26 mouse cellular contexts compared by ENCODE assay signal in genomic region chr5:115838059-115838458, GRCm38 (mm10). TPM values are rescaled to one million over a fixed set of nuclear protein-coding genes. Genes with fewer than 3 reads are reported as not detected.
A peak's percentile ranks its signal among the peaks of the same experiment; 100 is the strongest.
DNase-seq lines count a peak whose midpoint lies in the region; ATAC-seq and TF ChIP-seq lines count a peak whose summit lies in the region.
"Had no signal": no experiment of that assay in that cellular context is flagged by ENCODE, and none has a peak within 500 bp of the region (broad histone marks: within the 10 kb centered on the region; RNA-seq: fewer than 3 reads in every experiment).

No protein-coding gene starts in this region.

- H3K27me3 ChIP-seq in embryonic facial prominence, embryonic 14.5 days (replicated peaks; ENCODE audit: control insufficient read depth, insufficient read depth, low read length): no peaks in the 10 kb centered on the region
- no peaks in the 10 kb centered on the region for H3K27me3 ChIP-seq in embryonic facial prominence, embryonic 10.5 days (replicated peaks; ENCODE audit: low read depth, poor library complexity, severe bottlenecking)
- H3K27me3 ChIP-seq in MEL (ENCODE audit: control insufficient read depth in 1 of 2, insufficient read depth in 2 of 2, low read length in 2 of 2): no peaks in the 10 kb centered on the region
- H3K27me3 ChIP-seq in Patski: no peaks in the 10 kb centered on the region
- H3K27me3 ChIP-seq: embryonic facial prominence, embryonic 12.5 days; forebrain, embryonic 12.5 days; forebrain, embryonic 15.5 days; heart, embryonic 12.5 days; heart, embryonic 15.5 days; hindbrain, embryonic 13.5 days; intestine, embryonic 15.5 days had no signal

- H3K9ac ChIP-seq in embryonic facial prominence, embryonic 14.5 days (ENCODE audit: low read depth, low read length): no peak overlapping the region
- peak overlapping the region; percentile 43; the same call in 1 of the 2 replicates for H3K9ac ChIP-seq in MEL (ENCODE audit: control insufficient read depth, low read depth, low read length, poor library complexity, severe bottlenecking)
- H3K9ac ChIP-seq: embryonic facial prominence, embryonic 12.5 days; forebrain, embryonic 12.5 days; forebrain, embryonic 15.5 days; heart, embryonic 12.5 days; heart, embryonic 15.5 days; hindbrain, embryonic 13.5 days; intestine, embryonic 15.5 days had no signal

- TF ChIP-seq POLR2A in MEL (IDR thresholded peaks at IDR 0.05; ENCODE audit: control insufficient read depth in 1 of 2, insufficient read depth in 1 of 2, low read depth in 1 of 2, low read length in 2 of 2, poor library complexity in 1 of 2): no peak

- H3K36me3 ChIP-seq in embryonic facial prominence, embryonic 14.5 days (ENCODE audit: control insufficient read depth, insufficient read depth, low read length): no peaks in the 10 kb centered on the region
- no peaks in the 10 kb centered on the region for H3K36me3 ChIP-seq in embryonic facial prominence, embryonic 10.5 days (replicated peaks)
- H3K36me3 ChIP-seq in MEL (ENCODE audit: control insufficient read depth in 1 of 2, insufficient read depth in 2 of 2, low read length in 2 of 2): peaks cover 0 to 17% of the 10 kb centered on the region in 2 experiments; a peak in 2 of 4 replicates
- H3K36me3 ChIP-seq: embryonic facial prominence, embryonic 12.5 days; forebrain, embryonic 12.5 days; forebrain, embryonic 15.5 days; heart, embryonic 12.5 days; heart, embryonic 15.5 days; hindbrain, embryonic 10.5 days; hindbrain, embryonic 13.5 days; intestine, embryonic 15.5 days had no signal

- 59% methylated on average over 6 of the region's 6 CpGs for WGBS in embryonic facial prominence, embryonic 14.5 days
- 89% methylated on average over 6 of the region's 6 CpGs for WGBS in embryonic facial prominence, embryonic 10.5 days

- ATAC-seq in embryonic facial prominence, embryonic 14.5 days (ENCODE audit: low read depth): no peak
- peak; percentile 15 for ATAC-seq in Patski
- ATAC-seq: activated CD4-positive, CD25-positive, alpha-beta regulatory T cell, adult 4 months; forebrain, embryonic 15.5 days; hindbrain, embryonic 16.5 days; intestine, embryonic 15.5 days had no signal

- no peak for TF ChIP-seq CTCF in MEL (IDR thresholded peaks at IDR 0.05 in 2 of 3, conservative IDR thresholded peaks at IDR 0.05 in 1 of 3; ENCODE audit: control insufficient read depth in 1 of 3, insufficient read depth in 1 of 3, low read depth in 2 of 3, low read length in 3 of 3, poor library complexity in 1 of 3, severe bottlenecking in 1 of 3)
- TF ChIP-seq CTCF in Patski (IDR thresholded peaks at IDR 0.05): no peak

- in situ Hi-C loops in Patski (cut with MboI; ENCODE audit: low pct_unique_long_range_greater_than_20kb): no loop called here

- POLR2A ChIA-PET in Patski (lab: Charles Lee): no interaction called here

- CTCF ChIA-PET in Patski (lab: Charles Lee): no interaction called here

- no peak overlapping the region for H3K4me2 ChIP-seq in embryonic facial prominence, embryonic 14.5 days (ENCODE audit: low read depth, low read length)
- H3K4me2 ChIP-seq: embryonic facial prominence, embryonic 12.5 days; forebrain, embryonic 12.5 days; forebrain, embryonic 15.5 days; heart, embryonic 12.5 days; heart, embryonic 15.5 days; hindbrain, embryonic 13.5 days; intestine, embryonic 15.5 days had no signal

- DNase-seq in adrenal gland, postnatal 14 days: peak; percentile 47
- DNase-seq in adrenal gland, postnatal 4 days (ENCODE audit: low spot score in 2 of 2): no peak
- DNase-seq in embryonic facial prominence, embryonic 14.5 days (ENCODE audit: low spot score): peak; percentile 42
- no peak for DNase-seq in embryonic facial prominence, embryonic 10.5 days (ENCODE audit: low spot score)
- DNase-seq in MEL (ENCODE audit: low read depth, low spot score) (peak; percentile 73), Patski (ENCODE audit: low read depth, low spot score) (peak; percentile 48)
- DNase-seq in kidney, postnatal 14 days: no peak
- no peak for DNase-seq in yolk sac, embryonic 10.5 days (ENCODE audit: low spot score)
- DNase-seq: cerebellum, adult 11-12 months; cerebellum, adult 8-10 months; gastrocnemius, postnatal 25 days; heart, adult 18-20 months; heart, postnatal 10 days; heart, postnatal 36 days; kidney, adult 11 months had no signal

- no peak for TF ChIP-seq EP300 in MEL (IDR thresholded peaks at IDR 0.05; ENCODE audit: low read depth in 1 of 2, low read length in 2 of 2)

- TF ChIP-seq RAD21 in MEL (IDR thresholded peaks at IDR 0.05; ENCODE audit: low read depth, low read length): no peak

- H3K9me3 ChIP-seq in embryonic facial prominence, embryonic 14.5 days (ENCODE audit: control insufficient read depth, low read length): 0 out of 2 replicates have a peak, but pooled peaks cover 5% of the 10 kb centered on the region
- H3K9me3 ChIP-seq in embryonic facial prominence, embryonic 10.5 days: peaks cover 2% of the 10 kb centered on the region; the same call in 1 of the 2 replicates
- no peaks in the 10 kb centered on the region for H3K9me3 ChIP-seq in MEL (replicated peaks; ENCODE audit: insufficient read depth, low read length)
- H3K9me3 ChIP-seq: embryonic facial prominence, embryonic 12.5 days; forebrain, embryonic 15.5 days; heart, embryonic 15.5 days; hindbrain, embryonic 13.5 days; intestine, embryonic 15.5 days had no signal

- no peaks in the 10 kb centered on the region for H3K4me1 ChIP-seq in embryonic facial prominence, embryonic 14.5 days (ENCODE audit: control insufficient read depth, insufficient read depth, low read length)
- H3K4me1 ChIP-seq in embryonic facial prominence, embryonic 10.5 days: no peaks in the 10 kb centered on the region
- peaks cover 9 to 16% of the 10 kb centered on the region in 2 experiments for H3K4me1 ChIP-seq in MEL (ENCODE audit: control insufficient read depth in 1 of 2, insufficient read depth in 2 of 2, low read length in 2 of 2)
- H3K4me1 ChIP-seq: embryonic facial prominence, embryonic 12.5 days; forebrain, embryonic 12.5 days; forebrain, embryonic 15.5 days; heart, embryonic 12.5 days; heart, embryonic 15.5 days; hindbrain, embryonic 10.5 days; hindbrain, embryonic 13.5 days; intestine, embryonic 15.5 days had no signal

- H3K79me2 ChIP-seq in MEL (ENCODE audit: control insufficient read depth, insufficient read depth, low read length, poor library complexity): no peaks in the 10 kb centered on the region

- H3K27ac ChIP-seq in embryonic facial prominence, embryonic 14.5 days (replicated peaks; ENCODE audit: low read depth, low read length): no peak overlapping the region
- no peak overlapping the region for H3K27ac ChIP-seq in embryonic facial prominence, embryonic 10.5 days (replicated peaks)
- H3K27ac ChIP-seq in MEL (ENCODE audit: control insufficient read depth, low read depth, low read length): peak overlapping the region; percentile 40
- H3K27ac ChIP-seq: embryonic facial prominence, embryonic 12.5 days; forebrain, embryonic 12.5 days; forebrain, embryonic 15.5 days; heart, embryonic 15.5 days; hindbrain, embryonic 10.5 days; hindbrain, embryonic 13.5 days; intestine, embryonic 15.5 days had no signal

- H3K4me3 ChIP-seq in embryonic facial prominence, embryonic 14.5 days (ENCODE audit: low read depth, low read length): no peak overlapping the region
- no peak overlapping the region for H3K4me3 ChIP-seq in embryonic facial prominence, embryonic 10.5 days
- H3K4me3 ChIP-seq in MEL (ENCODE audit: control insufficient read depth in 1 of 2, insufficient read depth in 1 of 2, low read depth in 2 of 2, low read length in 2 of 2): no peak overlapping the region
- H3K4me3 ChIP-seq: embryonic facial prominence, embryonic 12.5 days; erythroblast, embryonic 14.5 days; forebrain, embryonic 12.5 days; forebrain, embryonic 15.5 days; heart, embryonic 12.5 days; heart, embryonic 15.5 days; hindbrain, embryonic 10.5 days; hindbrain, embryonic 13.5 days; intestine, embryonic 15.5 days had no signal

TF ChIP-seq in MEL, 35 proteins besides CTCF, POLR2A, EP300 and RAD21 (continues in another document):
- 0 out of 2 replicates have a peak, but pooled peaks have one; percentile 20 for TF ChIP-seq TCF12 (IDR thresholded peaks at IDR 0.05; ENCODE audit: low read depth, low read length)
- TF ChIP-seq TBP (IDR thresholded peaks at IDR 0.05; ENCODE audit: low read depth, low read length): peak; percentile 92
- 0 out of 4 replicates have a peak, but pooled peaks of 1 of the 2 experiments have one; percentile 36 for TF ChIP-seq USF2 (IDR thresholded peaks at IDR 0.05; ENCODE audit: borderline replicate concordance in 1 of 2, insufficient read depth in 1 of 2, low read depth in 1 of 2, low read length in 2 of 2)
- peak; percentile 54; the same call in 1 of the 2 replicates for TF ChIP-seq SIN3A (IDR thresholded peaks at IDR 0.05; ENCODE audit: low read length)
- peak; percentile 70; the same call in 1 of the 2 replicates for TF ChIP-seq BHLHE40 (IDR thresholded peaks at IDR 0.05; ENCODE audit: borderline replicate concordance, low read depth, low read length)
- TF ChIP-seq MAFK (IDR thresholded peaks at IDR 0.05; ENCODE audit: borderline replicate concordance, low read depth, low read length): no peak
- TF ChIP-seq MAX (IDR thresholded peaks at IDR 0.05; ENCODE audit: low read length): peak; percentile 45; the same call in 1 of the 2 replicates
- no peak for TF ChIP-seq POLR2AphosphoS2 (IDR thresholded peaks at IDR 0.05; ENCODE audit: low read length)
- no peak for TF ChIP-seq HCFC1 (IDR thresholded peaks at IDR 0.05; ENCODE audit: low read depth, low read length)
- 0 out of 2 replicates have a peak, but pooled peaks have one; percentile 7 for TF ChIP-seq RCOR1 (IDR thresholded peaks at IDR 0.05; ENCODE audit: low read depth, low read length)
- TF ChIP-seq ZMIZ1 (IDR thresholded peaks at IDR 0.05; ENCODE audit: low read depth, low read length): no peak
- TF ChIP-seq CHD1 (IDR thresholded peaks at IDR 0.05; ENCODE audit: low read depth, low read length): no peak
- no peak for TF ChIP-seq ZNF384 (IDR thresholded peaks at IDR 0.05; ENCODE audit: low read depth, low read length)
- TF ChIP-seq USF1 (IDR thresholded peaks at IDR 0.05; ENCODE audit: low read depth, low read length): peak; percentile 84
- TF ChIP-seq NELFE (IDR thresholded peaks at IDR 0.05; ENCODE audit: low read depth, low read length): no peak
- no peak for TF ChIP-seq SMC3 (IDR thresholded peaks at IDR 0.05; ENCODE audit: low read depth, low read length)
- TF ChIP-seq MXI1 (IDR thresholded peaks at IDR 0.05; ENCODE audit: low read depth, low read length): peak; percentile 61; the same call in 1 of the 2 replicates

RNA-seq across cellular contexts. Expression of gene Cit, which starts 7.0 kb away (rescaled TPM):
- total RNA-seq in adrenal gland, postnatal 14 days (2021): 8.7 and 10.3 TPM in 2 replicates
- 10 to 100 TPM; 20.1 to 24.9 TPM for total RNA-seq in adrenal gland, postnatal 4 days (2021)
- 16.6 and 16.8 TPM in 2 replicates for polyA plus RNA-seq in embryonic facial prominence, embryonic 14.5 days (2014; fragmentation: Nextera tagmentation; extraction: Ambion mirVana)
- 41.3 and 44.0 TPM in 2 replicates for polyA plus RNA-seq in embryonic facial prominence, embryonic 10.5 days (2016; fragmentation: Nextera tagmentation; extraction: Ambion mirVana)
- total RNA-seq in MEL (2012; rRNA removed): 21.5 and 24.3 TPM in 2 replicates
- polyA plus RNA-seq in MEL (2012; ENCODE audit: insufficient read depth in 1 of 2, insufficient read length in 2 of 2, low read depth in 1 of 2, low replicate concordance in 2 of 2, missing spikeins in 1 of 2): 10 to 100 TPM; 24.1 to 32.9 TPM
- 11.7 TPM for polyA plus RNA-seq in Patski (2021)

Comparison
In these comparisons a context has a peak if more than half of its experiments do, and no peak if none do; other contexts are left out.
1. DNase-seq: peak in adrenal gland, postnatal 14 days (single experiment), embryonic facial prominence, embryonic 14.5 days (single experiment), MEL (single experiment) and Patski (single experiment); none in adrenal gland, postnatal 4 days (0 of 2), embryonic facial prominence, embryonic 10.5 days (single experiment), kidney, postnatal 14 days (single experiment) and yolk sac, embryonic 10.5 days (single experiment).